Mouse (Mus musculus): ENCODE data around the gene Pnrc1.

DNA sequence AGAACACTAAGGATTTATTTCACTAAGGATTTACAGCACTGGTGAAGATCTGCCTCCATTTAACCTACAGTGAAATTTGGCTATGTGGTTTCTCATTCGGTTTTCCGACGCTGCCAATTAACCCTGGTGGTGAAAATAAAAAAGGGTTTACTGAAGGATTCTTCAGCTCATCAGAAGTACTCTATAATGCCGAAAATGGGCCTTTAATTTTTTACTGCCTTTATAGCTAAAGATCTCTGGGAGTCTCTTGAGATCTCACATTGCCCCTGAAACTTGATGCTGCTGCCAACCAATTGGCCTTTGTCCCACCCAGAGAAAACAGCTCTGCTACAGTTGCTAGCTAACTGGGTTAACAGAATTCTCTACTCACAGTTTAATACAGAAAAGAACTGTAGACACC lies 41.0 kb downstream of the Pnrc1 start:
- TF ChIP-seq CTCF (IDR thresholded peaks at IDR 0.05; ENCODE audit: low read depth) (peak; percentile 13; the same call in 1 of the 2 replicates), EP300 (IDR thresholded peaks at IDR 0.05; ENCODE audit: low read depth) (peak; percentile 11; the same call in 1 of the 2 replicates)
